Mouse (Mus musculus) limb, embryonic 15.5 days (tissue): ENCODE measurements around the gene Aup1. TPM values are rescaled to one million over a fixed set of nuclear protein-coding genes. Genes with fewer than 3 reads are reported as not detected.
A peak's percentile ranks its signal among the peaks of the same experiment; 100 is the strongest.

ENCODE experiments used
- ATAC-seq: fragments of 200-750 bp; cut with Nextera tagmentation; 2 replicates; pipeline ENCODE4 v1.8.0; 2017; ENCODE audit warnings: low read depth, moderate TSS enrichment; ENCODE audit not compliant: insufficient number of reproducible peaks, low FRiP score, low TSS enrichment
- H3K27ac ChIP-seq: fragments of 300-500 bp; sonication (generic); 2 replicates; pipeline ENCODE4 v1.5.1; 2015; ENCODE audit warnings: moderate library complexity, mild to moderate bottlenecking, inconsistent platforms
- H3K27me3 ChIP-seq: fragments of 300-500 bp; sonication (generic); 2 replicates; pipeline ENCODE4 v1.6.1; 2015; ENCODE audit warnings: inconsistent platforms
- H3K36me3 ChIP-seq: fragments of 300-500 bp; sonication (generic); 2 replicates; pipeline ENCODE4 v1.6.1; 2015; ENCODE audit warnings: inconsistent platforms
- H3K4me1 ChIP-seq: fragments of 300-500 bp; sonication (generic); 2 replicates; pipeline ENCODE4 v1.6.1; 2015; ENCODE audit warnings: inconsistent platforms
- H3K4me2 ChIP-seq: fragments of 300-500 bp; sonication (generic); 2 replicates; pipeline ENCODE4 v1.6.1; 2015; ENCODE audit warnings: mild to moderate bottlenecking, inconsistent platforms
- H3K4me3 ChIP-seq: fragments of 300-500 bp; sonication (generic); 2 replicates; pipeline ENCODE4 v1.5.1; 2015; ENCODE audit warnings: mild to moderate bottlenecking, inconsistent platforms
- H3K9ac ChIP-seq: fragments of 300-500 bp; sonication (generic); 2 replicates; pipeline ENCODE4 v1.6.1; 2015; ENCODE audit warnings: inconsistent platforms
- H3K9me3 ChIP-seq: fragments of 300-500 bp; sonication (generic); 2 replicates; pipeline ENCODE4 v1.6.1; 2016; ENCODE audit warnings: inconsistent platforms
- WGBS: fragments of 180-500 bp; shearing (Covaris S2); methylation state at CpG from one replicate; pipeline ENCODE4 v1.1.7; 2015; 5-methylcytosine and 5-hydroxymethylcytosine counted together
- polyA plus RNA-seq: library from polyadenylated mRNA; unstranded; fragments of >200 nt; fragmentation: Nextera tagmentation; extraction: Ambion mirVana; gene quantifications from 2 replicates; pipeline ENCODE4 v1.2.1, GENCODE M21; 2015

Gene Aup1
- polyA plus RNA-seq, 1 experiment from 2014 or later = 181 TPM

- peak overlapping the region; percentile 61 for H3K4me3 ChIP-seq
- no peaks in the 10 kb centered on the region for H3K9me3 ChIP-seq
- H3K9ac ChIP-seq = peak overlapping the region; percentile 44; the same call in 1 of the 2 replicates
- 26% methylated on average over 18 of the region's 18 CpGs for WGBS
- no peak overlapping the region for H3K27ac ChIP-seq
- peaks cover 8% of the 10 kb centered on the region for H3K27me3 ChIP-seq
- ATAC-seq = no peak
- 0 out of 2 replicates have a peak, but pooled peaks cover 4% of the 10 kb centered on the region for H3K36me3 ChIP-seq
- H3K4me2 ChIP-seq = peak overlapping the region; percentile 80
- H3K4me1 ChIP-seq = peaks cover 64% of the 10 kb centered on the region
Measured at GRCm38 (mm10) chr6:83031921-83032590, 22.3 kb upstream of the Aup1 start.

GRCm38 (mm10) chr6:83032769-83033191 is 21.5 kb upstream of the Aup1 start:
- ATAC-seq = no peak
- peaks cover 61% of the 10 kb centered on the region for H3K4me1 ChIP-seq
- WGBS = under 1% methylated on average over 31 of the region's 31 CpGs

GRCm38 (mm10) chr6:83033249-83034185 is 20.8 kb upstream of the Aup1 start, which contains the start of the genes Dok1 and Loxl3:
Dok1 (minus strand) TSS chr6:83033471.
Loxl3 (plus strand) TSS chr6:83034173.
- Histone ChIP-seq H3K27ac (peak within 1 kb of the TSS; percentile 93), H3K9ac (peak within 1 kb of the TSS; percentile 44), H3K4me1 (peaks cover 62% of the 10 kb centered on the region), H3K4me3 (peak within 1 kb of the TSS; percentile 61), H3K27me3 (peaks cover 8% of the 10 kb centered on the region), H3K4me2 (peak within 1 kb of the TSS; percentile 80), H3K36me3 (0 out of 2 replicates have a peak, but pooled peaks cover 4% of the 10 kb centered on the region), H3K9me3 (no peaks in the 10 kb centered on the region)
- peak; percentile 88 for ATAC-seq
- WGBS = under 1% methylated on average over 51 of the region's 51 CpGs

More at GRCm38 (mm10) chr6:83032769-83033191, 21.5 kb upstream of the Aup1 start:
- peak overlapping the region; percentile 93 for H3K27ac ChIP-seq
- peak overlapping the region; percentile 61 for H3K4me3 ChIP-seq
- peaks cover 8% of the 10 kb centered on the region for H3K27me3 ChIP-seq
- no peaks in the 10 kb centered on the region for H3K9me3 ChIP-seq
- H3K9ac ChIP-seq = peak overlapping the region; percentile 44
- H3K36me3 ChIP-seq = 0 out of 2 replicates have a peak, but pooled peaks cover 4% of the 10 kb centered on the region
- peak overlapping the region; percentile 80 for H3K4me2 ChIP-seq

GRCm38 (mm10) chr6:83034463-83035055 is 19.8 kb upstream of the Aup1 start:
- WGBS = 37% methylated on average over 5 of the region's 5 CpGs
- Histone ChIP-seq H3K4me2 (peak overlapping the region; percentile 80), H3K9ac (peak overlapping the region; percentile 44), H3K27ac (peak overlapping the region; percentile 81), H3K9me3 (no peaks in the 10 kb centered on the region), H3K36me3 (0 out of 2 replicates have a peak, but pooled peaks cover 4% of the 10 kb centered on the region), H3K4me3 (peak overlapping the region; percentile 61), H3K27me3 (peaks cover 8% of the 10 kb centered on the region), H3K4me1 (peaks cover 58% of the 10 kb centered on the region)
- no peak for ATAC-seq

- H3K27me3 ChIP-seq = no peaks in the 10 kb centered on the region
- H3K4me3 ChIP-seq = no peak overlapping the region
- H3K4me1 ChIP-seq = peaks cover 38% of the 10 kb centered on the region
- 79% methylated on average over 8 of the region's 8 CpGs for WGBS
- H3K36me3 ChIP-seq = no peaks in the 10 kb centered on the region
- no peak overlapping the region for H3K4me2 ChIP-seq
- no peak overlapping the region for H3K27ac ChIP-seq
- ATAC-seq = no peak
- no peak overlapping the region for H3K9ac ChIP-seq
- no peaks in the 10 kb centered on the region for H3K9me3 ChIP-seq
Measured at GRCm38 (mm10) chr6:83037188-83037587, 17.1 kb upstream of the Aup1 start.

GRCm38 (mm10) chr6:83038496-83039012 is 15.8 kb upstream of the Aup1 start:
- 0 out of 2 replicates have a peak, but pooled peaks cover 3% of the 10 kb centered on the region for H3K36me3 ChIP-seq
- H3K27me3 ChIP-seq = no peaks in the 10 kb centered on the region
- H3K9me3 ChIP-seq = no peaks in the 10 kb centered on the region
- peak overlapping the region; percentile 29 for H3K4me3 ChIP-seq
- no peak overlapping the region for H3K9ac ChIP-seq
- H3K4me1 ChIP-seq = peaks cover 31% of the 10 kb centered on the region
- peak overlapping the region; percentile 54 for H3K4me2 ChIP-seq
- WGBS = 9% methylated on average over 24 of the region's 24 CpGs
- no peak overlapping the region for H3K27ac ChIP-seq
- ATAC-seq = no peak

- ATAC-seq = no peak
- Histone ChIP-seq H3K9ac (no peak overlapping the region), H3K27ac (no peak overlapping the region), H3K4me3 (no peak overlapping the region), H3K27me3 (no peaks in the 10 kb centered on the region), H3K36me3 (0 out of 2 replicates have a peak, but pooled peaks cover 3% of the 10 kb centered on the region), H3K4me1 (peaks cover 17% of the 10 kb centered on the region), H3K9me3 (no peaks in the 10 kb centered on the region), H3K4me2 (no peak overlapping the region)
- WGBS = 75% methylated on average over 5 of the region's 5 CpGs
Measured at GRCm38 (mm10) chr6:83040601-83041000, 13.7 kb upstream of the Aup1 start.

- H3K4me3 ChIP-seq = no peak overlapping the region
- no peak overlapping the region for H3K27ac ChIP-seq
- H3K9me3 ChIP-seq = no peaks in the 10 kb centered on the region
- H3K9ac ChIP-seq = no peak overlapping the region
- no peak; the same call in 1 of the 2 replicates for ATAC-seq
- 67% methylated on average over 6 of the region's 6 CpGs for WGBS
- no peaks in the 10 kb centered on the region for H3K27me3 ChIP-seq
- H3K36me3 ChIP-seq = 0 out of 2 replicates have a peak, but pooled peaks cover 3% of the 10 kb centered on the region
- H3K4me1 ChIP-seq = peaks cover 4% of the 10 kb centered on the region
- no peak overlapping the region for H3K4me2 ChIP-seq
Measured at GRCm38 (mm10) chr6:83043561-83043960, 10.8 kb upstream of the Aup1 start.

- H3K4me3 ChIP-seq = no peak overlapping the region
- ATAC-seq = no peak
- no peaks in the 10 kb centered on the region for H3K4me1 ChIP-seq
- H3K4me2 ChIP-seq = no peak overlapping the region
- H3K27me3 ChIP-seq = no peaks in the 10 kb centered on the region
- no peak overlapping the region for H3K27ac ChIP-seq
- no peaks in the 10 kb centered on the region for H3K9me3 ChIP-seq
- H3K9ac ChIP-seq = no peak overlapping the region
- 91% methylated on average over 5 of the region's 5 CpGs for WGBS
- H3K36me3 ChIP-seq = 0 out of 2 replicates have a peak, but pooled peaks cover 3% of the 10 kb centered on the region
Measured at GRCm38 (mm10) chr6:83043993-83044392, 10.3 kb upstream of the Aup1 start.

- Histone ChIP-seq H3K4me3 (no peak overlapping the region), H3K9ac (no peak overlapping the region), H3K4me2 (no peak overlapping the region), H3K36me3 (peaks cover 5% of the 10 kb centered on the region; the same call in 1 of the 2 replicates), H3K27ac (no peak overlapping the region), H3K4me1 (no peaks in the 10 kb centered on the region), H3K27me3 (no peaks in the 10 kb centered on the region), H3K9me3 (no peaks in the 10 kb centered on the region)
- 70% methylated on average over 9 of the region's 9 CpGs for WGBS
- no peak for ATAC-seq
Measured at GRCm38 (mm10) chr6:83044742-83045141, 9.6 kb upstream of the Aup1 start.

- H3K4me2 ChIP-seq = no peak overlapping the region
- no peaks in the 10 kb centered on the region for H3K9me3 ChIP-seq
- 66% methylated on average over 10 of the region's 10 CpGs for WGBS
- H3K27me3 ChIP-seq = no peaks in the 10 kb centered on the region
- H3K9ac ChIP-seq = no peak overlapping the region
- H3K4me3 ChIP-seq = no peak overlapping the region
- peaks cover 21% of the 10 kb centered on the region for H3K36me3 ChIP-seq
- no peak overlapping the region for H3K27ac ChIP-seq
- ATAC-seq = no peak
- peaks cover 15% of the 10 kb centered on the region for H3K4me1 ChIP-seq
Measured at GRCm38 (mm10) chr6:83049367-83049766, 5.0 kb upstream of the Aup1 start.
